Mouse (Mus musculus) gonadal fat pad, adult 2 months (tissue): ENCODE results near the gene Clcnka. TPM values are rescaled to one million over a fixed set of nuclear protein-coding genes. Genes with fewer than 3 reads are reported as not detected.

Source experiments
- polyA plus RNA-seq: library from polyadenylated mRNA; depleted of rRNA; stranded (reverse); fragments of >200 nt; gene quantifications from 2 replicates; pipeline ENCODE4 v1.2.3, GENCODE M21; 2012; rRNA removed

Clcnka gene
- polyA plus RNA-seq, 1 experiment, result 0.31 TPM

Other genes starting within 250 kb of the Clcnka start
- gene Rsg1, start 184.8 kb downstream of the Clcnka start, polyA plus RNA-seq, result 1.2 and 1.7 TPM in 2 replicates
- gene Arhgef19, start 159.2 kb downstream of the Clcnka start, polyA plus RNA-seq, result 4.5 and 4.6 TPM in 2 replicates
- gene Epha2, start 97.5 kb downstream of the Clcnka start, polyA plus RNA-seq, result 5.9 and 8.3 TPM in 2 replicates
- gene Fam131c, start 30.5 kb downstream of the Clcnka start, polyA plus RNA-seq, result 1.2 and 1.3 TPM in 2 replicates
- 11.5 and 14.2 TPM in 2 replicates for gene Clcnkb, start 17.3 kb upstream of the Clcnka start, polyA plus RNA-seq
- 9.6 and 14.1 TPM in 2 replicates for gene Hspb7, start 22.1 kb upstream of the Clcnka start, polyA plus RNA-seq
- 0.81 and 1.3 TPM in 2 replicates for gene Srarp, start 37.4 kb upstream of the Clcnka start, polyA plus RNA-seq
- 23.8 and 30.0 TPM in 2 replicates for gene Zbtb17, start 45.9 kb upstream of the Clcnka start, polyA plus RNA-seq
- 6.9 and 13.5 TPM in 2 replicates for gene Spen, start 139.9 kb upstream of the Clcnka start, polyA plus RNA-seq
- gene Fblim1, start 207.4 kb upstream of the Clcnka start, polyA plus RNA-seq, result 35.0 and 35.2 TPM in 2 replicates
- 0.46 and 0.92 TPM in 2 replicates for gene Tmem82, start 219.9 kb upstream of the Clcnka start, polyA plus RNA-seq
- gene Slc25a34, start 225.1 kb upstream of the Clcnka start, polyA plus RNA-seq, result 1.0 and 1.1 TPM in 2 replicates